Mouse (Mus musculus): ENCODE results near the gene Itprip.

GRCm38 (mm10) chr19:47888037-47888436 lies 31.1 kb downstream of the Itprip start:
- TF ChIP-seq CTCF (IDR thresholded peaks at IDR 0.05; ENCODE audit: extremely low read depth, insufficient read depth, insufficient read length, insufficient replicate concordance) (no peak), POLR2A (IDR thresholded peaks at IDR 0.05; ENCODE audit: low read depth, low read length) (no peak; the same call in 1 of the 2 replicates)
